Mouse (Mus musculus): ENCODE measurements around the gene Cadps2. TPM values are rescaled to one million over a fixed set of nuclear protein-coding genes. Genes with fewer than 3 reads are reported as not detected.

Gene Cadps2
- polyA plus RNA-seq, 1 experiment from 2014 or later = not detected

DNA sequence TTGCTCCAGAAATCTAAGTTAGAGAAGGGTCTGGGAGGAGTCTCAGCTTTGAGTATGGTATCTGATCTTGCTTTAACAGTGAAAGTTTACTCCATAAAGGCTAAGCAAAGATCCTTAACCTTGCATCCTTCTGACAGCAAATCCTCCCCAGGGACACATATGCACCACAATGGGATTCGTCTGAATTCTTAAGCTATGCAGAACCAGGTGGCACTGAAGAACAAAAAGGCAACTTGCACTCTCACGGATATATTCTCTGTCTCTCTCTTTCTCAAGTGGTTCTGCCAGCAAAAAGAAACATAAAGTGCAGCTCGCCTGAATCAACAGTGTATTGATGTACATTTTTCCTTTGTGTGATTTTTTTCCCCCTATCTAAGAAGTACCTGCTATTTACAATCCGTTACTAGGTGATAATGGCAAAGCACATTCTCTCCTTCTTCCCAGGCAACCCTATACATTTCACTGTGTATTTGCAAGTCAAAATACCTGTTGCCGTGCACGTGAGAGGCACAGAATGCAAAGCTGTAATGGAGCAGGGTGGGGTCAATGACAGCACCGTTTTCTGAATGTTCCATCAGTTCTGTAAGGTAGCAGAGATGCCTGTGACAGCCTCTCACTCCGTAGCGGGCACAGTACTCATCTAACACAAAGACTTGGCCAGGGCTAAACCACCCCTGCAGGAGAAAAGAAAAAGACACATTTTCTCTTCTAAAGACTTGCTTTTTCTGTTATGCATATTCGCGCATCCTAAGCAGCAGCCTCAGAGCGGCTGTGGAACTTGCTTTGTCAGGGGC, 428.8 kb downstream of the Cadps2 start:
- no peaks in the 10 kb centered on the region for H3K36me3 ChIP-seq (ENCODE audit: inconsistent target)
- H3K79me2 ChIP-seq (ENCODE audit: inconsistent target) = no peaks in the 10 kb centered on the region
- no peak overlapping the region for H3K4me3 ChIP-seq (ENCODE audit: inconsistent target)
- WGBS (ENCODE audit: missing documents) = 58% methylated on average over 12 of the region's 12 CpGs
- H3K27ac ChIP-seq = no peak overlapping the region

DNA sequence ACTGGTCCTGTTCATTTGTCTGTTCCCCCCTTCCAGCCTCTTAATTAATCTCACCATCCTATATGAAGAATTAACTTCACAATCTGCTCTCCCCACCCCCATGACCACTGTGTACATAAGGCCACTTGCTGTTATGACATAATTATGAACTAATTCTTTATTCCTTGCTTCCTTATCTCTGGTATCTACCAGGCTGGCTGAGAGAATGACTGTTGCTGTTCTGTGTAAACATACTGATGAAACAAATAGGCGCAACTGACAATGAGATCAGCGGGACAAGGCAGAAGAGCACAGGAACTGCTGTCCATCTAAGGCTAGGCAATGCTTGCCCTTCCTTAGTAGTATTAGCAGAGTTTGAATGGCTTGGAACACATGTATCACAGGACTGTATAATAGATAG, 445.1 kb downstream of the Cadps2 start:
- Histone ChIP-seq H3K27ac (no peak overlapping the region), H3K4me3 (ENCODE audit: inconsistent target) (no peak overlapping the region), H3K79me2 (ENCODE audit: inconsistent target) (no peaks in the 10 kb centered on the region), H3K36me3 (ENCODE audit: inconsistent target) (no peaks in the 10 kb centered on the region)
- 88% methylated on average over 2 of the region's 2 CpGs for WGBS (ENCODE audit: missing documents)

DNA sequence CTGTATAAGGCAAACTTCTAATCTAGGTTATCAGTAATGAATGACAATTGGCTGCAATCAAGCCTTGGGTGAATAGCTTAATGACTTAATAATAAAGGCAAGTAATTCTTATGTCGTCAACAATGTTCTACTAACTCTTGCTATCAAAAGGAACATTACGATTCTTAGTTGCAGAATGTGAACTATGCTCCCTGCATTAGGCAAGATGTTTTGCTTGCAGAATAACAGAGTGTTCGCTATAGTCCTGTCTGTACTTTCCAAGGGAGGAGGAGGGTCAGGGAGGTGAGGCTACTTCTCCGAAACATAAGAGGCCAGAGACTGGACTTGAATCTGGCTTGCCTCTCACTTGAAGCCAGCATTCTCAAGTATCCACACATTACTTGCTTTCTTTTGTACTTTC, 446.5 kb downstream of the Cadps2 start:
- Histone ChIP-seq H3K27ac (no peak overlapping the region), H3K4me3 (ENCODE audit: inconsistent target) (no peak overlapping the region), H3K79me2 (ENCODE audit: inconsistent target) (no peaks in the 10 kb centered on the region), H3K36me3 (ENCODE audit: inconsistent target) (no peaks in the 10 kb centered on the region)
- 87% methylated on average over 4 of the region's 4 CpGs for WGBS (ENCODE audit: missing documents)

- no peaks in the 10 kb centered on the region for H3K36me3 ChIP-seq (ENCODE audit: inconsistent target)
- no peak overlapping the region for H3K27ac ChIP-seq
- no peaks in the 10 kb centered on the region for H3K79me2 ChIP-seq (ENCODE audit: inconsistent target)
- 80% methylated on average over 5 of the region's 5 CpGs for WGBS (ENCODE audit: missing documents)
- H3K4me3 ChIP-seq (ENCODE audit: inconsistent target) = no peak overlapping the region
Measured at GRCm38 (mm10) chr6:23386711-23387110, 452.5 kb downstream of the Cadps2 start.

GRCm38 (mm10) chr6:23383004-23383347, 456.2 kb downstream of the Cadps2 start:
- H3K4me3 ChIP-seq (ENCODE audit: inconsistent target) = no peak overlapping the region
- no peaks in the 10 kb centered on the region for H3K36me3 ChIP-seq (ENCODE audit: inconsistent target)
- H3K27ac ChIP-seq = no peak overlapping the region
- H3K79me2 ChIP-seq (ENCODE audit: inconsistent target) = no peaks in the 10 kb centered on the region
- WGBS (ENCODE audit: missing documents) = 86% methylated on average over 1 of the region's 1 CpGs

DNA sequence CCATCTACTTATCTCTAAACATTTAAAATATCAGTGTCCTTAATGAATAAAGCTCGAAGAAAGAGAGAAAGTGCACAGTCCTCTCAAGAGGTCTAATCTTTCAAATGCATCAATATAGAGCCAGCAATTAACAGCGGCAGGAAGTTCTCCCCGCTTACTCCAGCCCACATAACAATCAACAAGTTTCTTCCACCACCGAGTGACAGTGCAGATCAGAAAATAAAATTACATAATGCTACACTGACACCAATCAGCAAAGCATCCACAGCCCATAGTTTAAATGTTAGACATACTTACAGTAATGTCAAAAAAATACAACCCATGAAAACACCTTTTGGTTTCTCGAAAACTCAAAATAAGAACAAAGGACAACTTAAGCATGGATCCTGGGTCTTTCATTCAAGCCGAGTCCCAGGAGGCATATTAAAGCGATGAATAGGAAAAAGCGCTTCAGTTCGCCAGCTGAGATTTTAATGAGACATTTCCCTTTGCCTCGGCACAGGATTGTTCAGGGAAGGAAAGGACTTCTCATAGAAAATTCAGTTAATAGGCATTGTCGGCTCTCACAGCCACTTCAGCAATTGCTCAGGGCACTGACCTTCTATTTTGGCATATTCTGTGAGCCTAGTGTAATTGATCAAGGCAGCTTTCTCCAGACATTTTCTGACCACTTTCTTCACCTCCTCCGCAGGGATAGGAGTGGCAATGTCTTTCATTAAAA, 456.8 kb downstream of the Cadps2 start:
- Histone ChIP-seq H3K27ac (no peak overlapping the region), H3K79me2 (ENCODE audit: inconsistent target) (no peaks in the 10 kb centered on the region), H3K36me3 (ENCODE audit: inconsistent target) (no peaks in the 10 kb centered on the region), H3K4me3 (ENCODE audit: inconsistent target) (no peak overlapping the region)
- WGBS (ENCODE audit: missing documents) = 75% methylated on average over 12 of the region's 12 CpGs

DNA sequence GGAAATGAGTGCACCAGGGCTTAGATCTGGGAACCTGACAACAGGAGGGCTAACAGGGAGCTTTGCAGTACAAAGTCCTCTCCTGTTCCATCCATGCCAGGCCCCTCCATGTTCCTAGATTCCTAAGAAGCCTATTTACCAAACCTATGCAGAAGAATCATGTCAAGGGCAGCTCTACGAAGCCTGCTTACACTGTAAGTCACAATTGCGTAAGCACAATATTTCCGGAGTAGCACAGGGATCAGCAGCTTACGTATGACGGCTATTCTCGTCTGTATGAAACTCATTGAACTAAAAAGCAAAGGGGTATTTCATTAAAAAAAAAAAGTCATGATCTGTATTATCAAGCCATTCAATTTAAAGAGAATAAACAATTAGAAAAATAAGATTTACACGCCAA, 462.9 kb downstream of the Cadps2 start:
- 93% methylated on average over 7 of the region's 7 CpGs for WGBS (ENCODE audit: missing documents)
- Histone ChIP-seq H3K36me3 (ENCODE audit: inconsistent target) (no peaks in the 10 kb centered on the region), H3K79me2 (ENCODE audit: inconsistent target) (no peaks in the 10 kb centered on the region), H3K4me3 (ENCODE audit: inconsistent target) (no peak overlapping the region), H3K27ac (no peak overlapping the region)

DNA sequence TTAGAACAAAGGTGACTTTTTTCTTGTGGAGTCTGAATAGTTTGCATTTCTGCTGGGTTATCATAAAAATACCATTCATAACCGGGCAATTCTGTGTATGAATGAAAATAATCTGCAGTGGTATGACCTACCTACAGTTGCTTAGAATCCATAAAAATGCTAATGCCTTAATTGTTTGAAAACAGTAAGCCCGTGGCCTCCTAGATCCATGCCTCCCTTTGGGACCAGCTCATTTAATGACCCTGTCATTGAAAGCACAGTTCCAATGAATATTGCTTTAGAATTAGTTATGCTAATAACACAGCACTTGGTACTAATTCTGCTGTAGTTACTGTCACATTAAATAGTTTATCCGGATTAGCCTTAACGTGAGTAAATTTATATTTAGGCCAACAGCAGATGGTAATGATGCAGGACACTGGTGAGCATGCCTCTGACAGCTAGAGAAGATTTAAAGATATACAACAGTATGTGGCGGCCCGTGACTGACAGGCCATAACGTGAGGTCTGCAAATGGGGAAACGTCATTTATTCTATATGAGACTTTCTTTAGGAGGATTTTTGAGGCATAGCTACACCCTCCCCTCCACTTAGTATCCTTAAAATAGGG, 477.3 kb downstream of the Cadps2 start:
- WGBS (ENCODE audit: missing documents) = 87% methylated on average over 8 of the region's 8 CpGs
- H3K27ac ChIP-seq = no peak overlapping the region
- H3K79me2 ChIP-seq (ENCODE audit: inconsistent target) = no peaks in the 10 kb centered on the region
- no peak overlapping the region for H3K4me3 ChIP-seq (ENCODE audit: inconsistent target)
- H3K36me3 ChIP-seq (ENCODE audit: inconsistent target) = no peaks in the 10 kb centered on the region

GRCm38 (mm10) chr6:23360596-23360995, 478.6 kb downstream of the Cadps2 start:
- Histone ChIP-seq H3K36me3 (ENCODE audit: inconsistent target) (no peaks in the 10 kb centered on the region), H3K79me2 (ENCODE audit: inconsistent target) (no peaks in the 10 kb centered on the region), H3K27ac (no peak overlapping the region), H3K4me3 (ENCODE audit: inconsistent target) (no peak overlapping the region)
- WGBS (ENCODE audit: missing documents) = 88% methylated on average over 2 of the region's 2 CpGs

GRCm38 (mm10) chr6:23356141-23356540, 483.1 kb downstream of the Cadps2 start:
- Histone ChIP-seq H3K79me2 (ENCODE audit: inconsistent target) (no peaks in the 10 kb centered on the region), H3K4me3 (ENCODE audit: inconsistent target) (no peak overlapping the region), H3K36me3 (ENCODE audit: inconsistent target) (no peaks in the 10 kb centered on the region), H3K27ac (no peak overlapping the region)
- WGBS (ENCODE audit: missing documents) = 72% methylated on average over 4 of the region's 4 CpGs

- H3K4me3 ChIP-seq (ENCODE audit: inconsistent target) = no peak overlapping the region
- H3K27ac ChIP-seq = no peak overlapping the region
- no peaks in the 10 kb centered on the region for H3K79me2 ChIP-seq (ENCODE audit: inconsistent target)
- no peaks in the 10 kb centered on the region for H3K36me3 ChIP-seq (ENCODE audit: inconsistent target)
- WGBS (ENCODE audit: missing documents) = 70% methylated on average over 7 of the region's 7 CpGs
Measured at GRCm38 (mm10) chr6:23353480-23353879, 485.7 kb downstream of the Cadps2 start.

DNA sequence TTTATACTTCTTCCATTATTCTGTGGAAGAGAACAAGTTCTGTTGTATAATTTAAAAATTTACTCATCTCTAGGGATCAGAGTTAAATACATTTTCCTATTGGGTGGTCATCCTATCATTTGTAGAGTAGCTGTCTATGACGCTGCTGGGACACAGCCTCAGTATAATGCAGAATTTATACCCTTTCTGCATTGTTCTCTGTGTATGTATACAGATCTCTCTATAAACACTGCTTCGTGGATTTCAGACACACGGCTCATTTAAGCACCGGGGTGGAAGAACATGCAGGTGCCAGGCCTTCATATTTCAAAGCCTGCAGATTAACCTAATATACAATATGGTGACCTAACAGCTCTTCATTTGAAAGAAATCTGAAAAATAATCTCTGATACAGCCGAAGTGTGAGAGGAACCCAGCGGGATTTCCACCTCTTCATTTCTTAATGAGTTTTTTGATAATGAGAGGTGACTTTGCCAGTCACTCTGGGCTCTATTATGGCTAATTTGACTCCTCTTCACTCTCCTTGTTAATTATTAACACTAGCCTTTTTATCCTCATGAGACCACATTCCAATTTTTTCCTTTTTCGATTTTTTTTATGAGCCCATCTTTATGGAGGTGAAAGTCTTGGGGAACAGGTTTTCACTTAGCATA, 501.7 kb downstream of the Cadps2 start:
- WGBS (ENCODE audit: missing documents) = 89% methylated on average over 7 of the region's 7 CpGs
- Histone ChIP-seq H3K36me3 (ENCODE audit: inconsistent target) (no peaks in the 10 kb centered on the region), H3K27ac (no peak overlapping the region), H3K79me2 (ENCODE audit: inconsistent target) (no peaks in the 10 kb centered on the region), H3K4me3 (ENCODE audit: inconsistent target) (no peak overlapping the region)

- H3K79me2 ChIP-seq (ENCODE audit: inconsistent target) = no peaks in the 10 kb centered on the region
- 80% methylated on average over 8 of the region's 8 CpGs for WGBS (ENCODE audit: missing documents)
- no peaks in the 10 kb centered on the region for H3K36me3 ChIP-seq (ENCODE audit: inconsistent target)
- no peak overlapping the region for H3K4me3 ChIP-seq (ENCODE audit: inconsistent target)
- no peak overlapping the region for H3K27ac ChIP-seq
Measured at GRCm38 (mm10) chr6:23314945-23315344, 524.3 kb downstream of the Cadps2 start.

DNA sequence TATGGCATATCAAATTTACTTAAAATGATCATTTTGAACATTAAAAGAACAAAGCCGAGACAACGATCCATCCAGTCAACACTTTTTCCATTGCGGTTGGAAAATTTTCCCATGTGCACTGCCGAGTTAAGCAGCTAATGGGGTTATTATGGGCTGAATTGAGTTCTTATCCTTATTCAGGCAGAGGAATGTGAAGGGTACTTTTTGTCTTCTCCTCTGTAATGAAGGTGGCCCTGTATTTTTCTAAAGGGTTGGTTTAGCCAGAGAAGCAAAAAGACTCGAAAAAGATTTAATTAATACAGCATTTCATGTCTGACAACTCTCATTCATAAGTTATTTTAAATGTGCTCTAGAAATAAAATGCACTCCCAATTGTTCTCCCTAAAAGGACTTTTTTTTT, 524.9 kb downstream of the Cadps2 start:
- no peaks in the 10 kb centered on the region for H3K79me2 ChIP-seq (ENCODE audit: inconsistent target)
- H3K27ac ChIP-seq = no peak overlapping the region
- WGBS (ENCODE audit: missing documents) = 92% methylated on average over 5 of the region's 5 CpGs
- no peaks in the 10 kb centered on the region for H3K36me3 ChIP-seq (ENCODE audit: inconsistent target)
- no peak overlapping the region for H3K4me3 ChIP-seq (ENCODE audit: inconsistent target)

DNA sequence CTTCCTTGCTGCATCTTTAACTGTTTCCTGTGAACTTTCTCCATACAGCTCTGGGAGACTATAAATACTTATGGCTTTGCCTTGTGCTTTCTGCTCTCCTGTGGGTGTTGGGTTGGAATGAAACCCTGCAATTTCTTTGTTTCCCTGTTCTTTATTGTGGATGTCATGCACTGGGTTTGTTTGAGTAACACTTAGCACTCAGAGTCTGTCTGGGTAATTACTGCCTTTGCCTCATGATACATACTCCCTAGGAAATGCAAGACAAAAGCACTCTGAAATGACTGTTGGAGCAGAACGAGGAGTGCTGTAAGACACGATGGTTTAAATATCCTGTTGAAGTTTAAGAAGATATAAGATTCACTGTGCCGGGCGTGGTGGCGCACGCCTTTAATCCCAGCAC, 533.2 kb downstream of the Cadps2 start:
- WGBS (ENCODE audit: missing documents) = 81% methylated on average over 5 of the region's 6 CpGs
- no peak overlapping the region for H3K4me3 ChIP-seq (ENCODE audit: inconsistent target)
- H3K79me2 ChIP-seq (ENCODE audit: inconsistent target) = no peaks in the 10 kb centered on the region
- no peaks in the 10 kb centered on the region for H3K36me3 ChIP-seq (ENCODE audit: inconsistent target)
- no peak overlapping the region for H3K27ac ChIP-seq

Measured in macrophage (primary cell).